Mouse (Mus musculus) embryonic facial prominence, embryonic 13.5 days (tissue): ENCODE measurements around the gene Gsg1l. TPM values are rescaled to one million over a fixed set of nuclear protein-coding genes. Genes with fewer than 3 reads are reported as not detected.

Source experiments
- ATAC-seq: fragments of 200-750 bp; cut with Nextera tagmentation; 2 replicates; pipeline ENCODE4 v1.8.0; 2017; ENCODE audit warnings: low read depth; ENCODE audit not compliant: insufficient number of reproducible peaks, insufficient read depth, low FRiP score, low TSS enrichment
- H3K27ac ChIP-seq: fragments of 300-500 bp; sonication (generic); 2 replicates; pipeline ENCODE4 v1.5.1; 2015; ENCODE audit warnings: moderate library complexity, mild to moderate bottlenecking, inconsistent platforms
- H3K27me3 ChIP-seq: fragments of 300-500 bp; sonication (generic); 2 replicates; pipeline ENCODE4 v1.6.1; 2015; ENCODE audit warnings: mild to moderate bottlenecking, inconsistent platforms
- H3K36me3 ChIP-seq: fragments of 300-500 bp; sonication (generic); 2 replicates; pipeline ENCODE4 v1.6.1; 2015; ENCODE audit warnings: mild to moderate bottlenecking, inconsistent platforms
- H3K4me1 ChIP-seq: fragments of 300-500 bp; sonication (generic); 2 replicates; pipeline ENCODE4 v1.6.1; 2015; ENCODE audit warnings: inconsistent platforms
- H3K4me2 ChIP-seq: fragments of 300-500 bp; sonication (generic); 2 replicates; pipeline ENCODE4 v1.6.1; 2015; ENCODE audit warnings: moderate library complexity, mild to moderate bottlenecking, inconsistent platforms
- H3K4me3 ChIP-seq: fragments of 300-500 bp; sonication (generic); 2 replicates; pipeline ENCODE4 v1.5.1; 2015; ENCODE audit warnings: mild to moderate bottlenecking, inconsistent platforms
- H3K9ac ChIP-seq: fragments of 300-500 bp; sonication (generic); 2 replicates; pipeline ENCODE4 v1.6.1; 2015; ENCODE audit warnings: mild to moderate bottlenecking, inconsistent platforms
- H3K9me3 ChIP-seq: fragments of 300-500 bp; sonication (generic); 2 replicates; pipeline ENCODE4 v1.6.1; 2016; ENCODE audit warnings: inconsistent platforms
- WGBS: fragments of 180-500 bp; shearing (Covaris S2); methylation state at CpG from one replicate; pipeline ENCODE4 v1.1.7; 2015; ENCODE audit warnings: mixed read lengths; 5-methylcytosine and 5-hydroxymethylcytosine counted together
- polyA plus RNA-seq: library from polyadenylated mRNA; unstranded; fragments of >200 nt; fragmentation: Nextera tagmentation; extraction: Ambion mirVana; gene quantifications from 2 replicates; pipeline ENCODE4 v1.2.1, GENCODE M21; 2015

Gsg1l gene
- polyA plus RNA-seq, 1 experiment from 2014 or later = 2.0 TPM

DNA sequence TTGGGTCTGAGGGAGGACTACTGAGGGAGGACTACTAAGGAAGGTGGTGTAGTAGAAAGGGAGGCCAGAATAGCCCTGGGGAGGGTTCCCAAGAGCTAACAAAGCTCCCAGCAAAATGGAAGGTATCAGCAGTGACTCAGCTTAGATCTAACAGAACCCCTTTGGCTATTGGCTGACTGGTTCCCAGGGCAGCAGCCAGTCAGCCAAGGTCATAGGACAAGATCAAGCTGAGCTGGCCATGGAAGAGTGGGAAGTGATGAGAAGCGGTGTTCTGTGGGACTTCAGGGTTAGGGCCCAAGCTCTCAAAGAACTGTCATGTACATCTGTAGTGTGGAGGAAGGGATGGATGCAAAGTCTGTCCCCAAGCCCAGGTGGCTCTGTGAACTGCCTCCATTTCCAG is 5.3 kb downstream of the Gsg1l start:
- Histone ChIP-seq H3K27me3 (peaks cover 41% of the 10 kb centered on the region), H3K27ac (no peak overlapping the region), H3K9me3 (peaks cover 3% of the 10 kb centered on the region; the same call in 1 of the 2 replicates), H3K9ac (no peak overlapping the region), H3K4me1 (peaks cover 6% of the 10 kb centered on the region; the same call in 1 of the 2 replicates), H3K4me2 (no peak overlapping the region), H3K36me3 (no peaks in the 10 kb centered on the region), H3K4me3 (no peak overlapping the region)
- WGBS = 89% methylated on average over 1 of the region's 1 CpGs
- no peak for ATAC-seq

GRCm38 (mm10) chr7:126075058-126075457 is 7.2 kb downstream of the Gsg1l start:
- Histone ChIP-seq H3K4me1 (no peaks in the 10 kb centered on the region), H3K27ac (no peak overlapping the region), H3K4me2 (no peak overlapping the region), H3K9me3 (peaks cover 3% of the 10 kb centered on the region; the same call in 1 of the 2 replicates), H3K9ac (no peak overlapping the region), H3K36me3 (no peaks in the 10 kb centered on the region), H3K4me3 (no peak overlapping the region), H3K27me3 (peaks cover 22% of the 10 kb centered on the region)
- 53% methylated on average over 9 of the region's 9 CpGs for WGBS
- ATAC-seq = no peak

DNA sequence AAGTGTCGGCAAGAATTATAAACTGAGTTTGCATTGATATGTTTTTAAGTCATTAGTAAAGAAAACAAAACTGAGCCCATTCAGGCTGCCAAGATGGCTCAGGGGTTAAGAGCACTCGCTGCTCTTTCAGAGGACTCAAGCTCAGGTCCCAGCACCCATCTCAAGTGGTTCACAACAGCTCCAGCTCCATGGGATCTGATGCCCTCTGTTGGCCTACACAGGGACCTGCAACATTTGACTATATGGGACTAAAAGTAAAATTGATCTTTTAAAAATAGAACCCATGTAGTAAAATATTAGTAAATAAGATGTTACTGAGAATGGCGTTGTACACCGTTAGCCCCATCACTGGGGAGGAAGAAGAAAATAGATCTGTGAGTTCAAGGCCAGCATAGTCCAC is 11.9 kb downstream of the Gsg1l start:
- WGBS = 93% methylated on average over 4 of the region's 4 CpGs

DNA sequence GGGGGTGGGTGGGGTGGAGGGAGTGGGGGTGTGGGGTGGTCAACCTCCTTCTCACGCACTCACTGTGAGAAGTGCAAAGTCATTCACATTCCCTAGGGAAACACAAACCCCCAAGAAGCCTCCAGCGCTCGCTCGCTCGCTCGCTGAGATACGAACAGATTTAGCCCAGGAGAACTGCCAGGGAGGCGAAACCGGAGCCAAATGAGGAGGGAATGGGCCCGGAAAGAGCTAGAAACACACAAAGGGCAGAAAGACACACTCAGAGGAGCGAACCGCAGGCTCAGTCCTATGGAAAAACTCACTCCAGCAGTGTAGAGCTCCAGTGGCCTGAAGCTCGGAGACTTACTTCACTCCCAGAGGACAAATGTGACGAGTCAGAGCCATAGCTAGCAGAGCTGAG is 15.4 kb downstream of the Gsg1l start:
- H3K4me3 ChIP-seq = no peak overlapping the region

More for the DNA sequence above, 11.9 kb downstream of the Gsg1l start:
- Histone ChIP-seq H3K4me3 (no peak overlapping the region), H3K9ac (no peak overlapping the region), H3K9me3 (peaks cover 3% of the 10 kb centered on the region; the same call in 1 of the 2 replicates), H3K27ac (no peak overlapping the region), H3K4me2 (no peak overlapping the region), H3K4me1 (peaks cover 7% of the 10 kb centered on the region; the same call in 1 of the 2 replicates), H3K36me3 (no peaks in the 10 kb centered on the region), H3K27me3 (no peaks in the 10 kb centered on the region)
- no peak for ATAC-seq

DNA sequence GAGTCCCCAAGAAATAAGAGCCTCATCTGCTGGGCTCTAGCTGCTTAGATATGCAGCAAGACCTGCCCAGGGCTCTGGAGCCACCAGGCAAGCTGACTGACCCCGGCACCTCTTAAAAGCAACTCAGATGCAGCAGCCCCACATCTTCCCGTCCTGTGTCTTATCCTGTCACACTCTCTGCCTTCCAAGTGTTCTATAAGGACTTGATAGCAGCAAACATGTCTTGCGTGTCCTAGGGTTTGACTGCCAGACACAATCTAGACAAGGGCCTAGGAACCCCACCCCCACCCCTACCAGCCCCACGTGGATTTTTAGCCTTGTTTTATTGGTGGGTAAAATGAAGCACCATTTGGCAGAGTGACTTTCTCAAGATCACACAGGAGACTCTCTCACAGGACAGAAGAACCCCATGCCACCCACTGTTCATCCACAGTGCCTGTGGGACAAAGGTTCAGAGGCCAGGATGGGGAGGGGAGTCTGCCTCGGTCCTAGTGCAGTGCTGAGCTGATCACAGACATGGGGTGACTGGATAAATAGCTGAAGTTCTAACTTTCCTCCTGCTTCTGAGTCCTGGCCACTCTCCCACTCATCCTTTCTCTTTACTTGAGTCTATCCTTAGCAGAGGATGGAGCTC is 16.9 kb downstream of the Gsg1l start:
- H3K4me1 ChIP-seq = peaks cover 7% of the 10 kb centered on the region; the same call in 1 of the 2 replicates
- no peak for ATAC-seq
- H3K27ac ChIP-seq = no peak overlapping the region
- no peak overlapping the region for H3K9ac ChIP-seq
- WGBS = 79% methylated on average over 5 of the region's 5 CpGs
- no peak overlapping the region for H3K4me2 ChIP-seq
- no peak overlapping the region for H3K4me3 ChIP-seq
- H3K27me3 ChIP-seq = no peaks in the 10 kb centered on the region
- H3K36me3 ChIP-seq = no peaks in the 10 kb centered on the region
- no peaks in the 10 kb centered on the region for H3K9me3 ChIP-seq

More for the DNA sequence above, 15.4 kb downstream of the Gsg1l start:
- WGBS = 46% methylated on average over 14 of the region's 14 CpGs
- no peak overlapping the region for H3K4me2 ChIP-seq
- no peak overlapping the region for H3K9ac ChIP-seq
- no peaks in the 10 kb centered on the region for H3K27me3 ChIP-seq
- H3K27ac ChIP-seq = no peak overlapping the region
- no peaks in the 10 kb centered on the region for H3K36me3 ChIP-seq
- no peak for ATAC-seq
- no peaks in the 10 kb centered on the region for H3K9me3 ChIP-seq
- peaks cover 7% of the 10 kb centered on the region; the same call in 1 of the 2 replicates for H3K4me1 ChIP-seq

- Histone ChIP-seq H3K9ac (no peak overlapping the region), H3K9me3 (no peaks in the 10 kb centered on the region), H3K4me3 (no peak overlapping the region), H3K27ac (no peak overlapping the region), H3K27me3 (no peaks in the 10 kb centered on the region), H3K36me3 (no peaks in the 10 kb centered on the region), H3K4me1 (peaks cover 14% of the 10 kb centered on the region), H3K4me2 (no peak overlapping the region)
- 60% methylated on average over 4 of the region's 4 CpGs for WGBS
- no peak for ATAC-seq
Observed at GRCm38 (mm10) chr7:126062228-126062627, 20.0 kb downstream of the Gsg1l start.

DNA sequence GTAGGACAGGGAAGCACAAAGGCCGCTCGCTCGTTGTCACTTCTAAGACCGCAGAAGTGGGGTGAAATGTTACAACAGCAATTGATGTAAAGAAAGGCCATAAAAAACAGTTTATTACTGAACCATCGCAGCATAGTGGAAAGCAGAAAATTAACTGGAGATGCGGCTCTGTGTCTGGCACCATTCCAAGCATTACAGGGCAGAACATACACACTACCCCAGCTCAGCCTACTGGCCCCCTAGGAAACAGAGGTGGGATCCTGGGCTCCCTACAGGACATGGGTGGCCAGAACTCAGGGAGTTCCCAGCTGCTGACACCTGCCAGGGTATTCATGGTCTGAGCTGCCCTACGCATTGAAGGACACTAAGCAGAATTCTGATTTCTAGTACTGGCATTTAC is 23.3 kb downstream of the Gsg1l start:
- ATAC-seq = no peak
- 68% methylated on average over 7 of the region's 7 CpGs for WGBS
- H3K27me3 ChIP-seq = no peaks in the 10 kb centered on the region

GRCm38 (mm10) chr7:126057332-126057914 is 24.8 kb downstream of the Gsg1l start:
- Histone ChIP-seq H3K9ac (no peak overlapping the region), H3K27me3 (no peaks in the 10 kb centered on the region), H3K9me3 (no peaks in the 10 kb centered on the region), H3K4me1 (peaks cover 10% of the 10 kb centered on the region), H3K27ac (no peak overlapping the region), H3K4me2 (no peak overlapping the region), H3K4me3 (no peak overlapping the region), H3K36me3 (no peaks in the 10 kb centered on the region)
- 73% methylated on average over 10 of the region's 10 CpGs for WGBS
- ATAC-seq = no peak

More for the DNA sequence above, 23.3 kb downstream of the Gsg1l start:
- Histone ChIP-seq H3K9ac (no peak overlapping the region), H3K36me3 (no peaks in the 10 kb centered on the region), H3K4me1 (peaks cover 10% of the 10 kb centered on the region), H3K4me3 (no peak overlapping the region), H3K27ac (no peak overlapping the region), H3K9me3 (no peaks in the 10 kb centered on the region), H3K4me2 (no peak overlapping the region)

- peaks cover 10% of the 10 kb centered on the region for H3K4me1 ChIP-seq
- no peak overlapping the region for H3K4me3 ChIP-seq
- H3K36me3 ChIP-seq = no peaks in the 10 kb centered on the region
- no peaks in the 10 kb centered on the region for H3K9me3 ChIP-seq
- no peak overlapping the region for H3K4me2 ChIP-seq
- WGBS = 54% methylated on average over 6 of the region's 6 CpGs
- H3K27ac ChIP-seq = no peak overlapping the region
- H3K9ac ChIP-seq = no peak overlapping the region
- no peak for ATAC-seq
- H3K27me3 ChIP-seq = no peaks in the 10 kb centered on the region
Observed at GRCm38 (mm10) chr7:126054574-126054973, 27.6 kb downstream of the Gsg1l start.

GRCm38 (mm10) chr7:126053618-126054017 is 28.6 kb downstream of the Gsg1l start:
- H3K27ac ChIP-seq = no peak overlapping the region
- no peaks in the 10 kb centered on the region for H3K27me3 ChIP-seq
- 75% methylated on average over 7 of the region's 7 CpGs for WGBS

GRCm38 (mm10) chr7:126051910-126052309 is 30.3 kb downstream of the Gsg1l start:
- Histone ChIP-seq H3K4me3 (no peak overlapping the region), H3K27me3 (no peaks in the 10 kb centered on the region), H3K4me2 (no peak overlapping the region), H3K4me1 (no peaks in the 10 kb centered on the region), H3K9ac (no peak overlapping the region), H3K36me3 (no peaks in the 10 kb centered on the region), H3K27ac (no peak overlapping the region), H3K9me3 (no peaks in the 10 kb centered on the region)
- WGBS = 35% methylated on average over 6 of the region's 6 CpGs
- ATAC-seq = no peak

More at GRCm38 (mm10) chr7:126053618-126054017, 28.6 kb downstream of the Gsg1l start:
- Histone ChIP-seq H3K4me3 (no peak overlapping the region), H3K36me3 (no peaks in the 10 kb centered on the region), H3K9me3 (no peaks in the 10 kb centered on the region), H3K4me2 (no peak overlapping the region), H3K4me1 (peaks cover under 1% of the 10 kb centered on the region; the same call in 1 of the 2 replicates), H3K9ac (no peak overlapping the region)
- no peak for ATAC-seq

DNA sequence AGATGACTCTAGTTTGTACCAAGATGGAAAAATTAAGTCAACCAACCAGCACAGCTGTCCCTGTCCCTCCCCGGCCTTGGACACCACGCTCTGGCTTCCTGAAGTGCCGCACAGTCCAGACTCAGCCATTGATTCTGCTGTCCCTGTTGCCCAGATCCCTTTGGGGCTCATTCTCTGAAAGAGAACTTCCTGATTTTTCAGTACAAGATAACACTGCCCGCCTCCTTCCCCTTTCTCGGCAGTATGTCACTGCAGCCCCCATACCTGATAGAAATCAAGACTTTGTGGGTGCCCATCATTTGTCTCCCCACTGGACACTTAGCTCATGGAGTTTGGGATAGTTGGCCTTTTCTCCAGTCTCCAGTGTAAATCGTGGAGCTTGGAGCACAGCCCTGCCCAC is 37.1 kb downstream of the Gsg1l start:
- Histone ChIP-seq H3K4me3 (no peak overlapping the region), H3K27me3 (no peaks in the 10 kb centered on the region), H3K9me3 (no peaks in the 10 kb centered on the region), H3K27ac (no peak overlapping the region), H3K4me1 (peaks cover 12% of the 10 kb centered on the region), H3K36me3 (no peaks in the 10 kb centered on the region), H3K4me2 (no peak overlapping the region), H3K9ac (no peak overlapping the region)
- WGBS = 91% methylated on average over 6 of the region's 6 CpGs
- no peak for ATAC-seq
